Mouse (Mus musculus) heart, adult 2 months (tissue): Measurements from ENCODE around the gene Ncbp2.

Experiments used
- CTCF ChIP-seq: fragments of 200-600 bp; IDR thresholded peaks from 2 replicates; pipeline ENCODE4 v1.8.1; 2022; ENCODE audit warnings: antibody characterized with exemption, mild to moderate bottlenecking, moderate library complexity
- EP300 ChIP-seq: fragments of 200-500 bp; IDR thresholded peaks from 2 replicates; pipeline ENCODE4 v1.6.1; 2011; ENCODE audit warnings: low read depth, low read length, control low read depth; ENCODE audit not compliant: insufficient read depth
- POLR2A ChIP-seq: fragments of 200-500 bp; IDR thresholded peaks from 2 replicates; pipeline ENCODE4 v1.6.1; 2011; ENCODE audit warnings: mild to moderate bottlenecking, low read depth, low read length, control low read depth; ENCODE audit not compliant: insufficient read depth

DNA sequence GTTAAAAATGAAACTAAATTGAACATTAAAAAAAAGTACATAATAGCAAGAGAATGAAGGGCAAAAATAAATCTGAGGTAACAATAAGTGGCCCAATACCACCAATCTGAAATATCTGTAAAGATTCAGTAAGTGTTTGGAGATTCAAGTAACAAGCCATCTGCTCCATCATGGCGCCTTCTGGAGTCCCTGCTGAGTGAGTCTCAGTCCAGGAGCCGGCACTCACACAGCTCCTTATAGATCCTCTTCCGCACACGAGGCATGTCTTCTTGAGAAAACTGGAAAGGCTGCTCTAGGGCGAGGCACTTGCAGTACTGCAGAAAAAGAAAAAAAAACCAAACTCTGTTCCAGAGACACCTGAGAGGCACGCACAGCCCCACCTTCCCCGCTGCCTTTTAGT, 14.9 kb downstream of the Ncbp2 start:
- TF ChIP-seq POLR2A (no peak), CTCF (no peak), EP300 (no peak)
